Mouse (Mus musculus) thymus, adult 2 months (tissue): Measurements from ENCODE around the gene Tubgcp3.

Experiments used
- CTCF ChIP-seq: fragments of 200-500 bp; IDR thresholded peaks from 2 replicates; pipeline ENCODE4 v1.5.1; 2012; ENCODE audit warnings: mild to moderate bottlenecking, control low read depth, low read length, moderate library complexity, borderline replicate concordance; ENCODE audit not compliant: control insufficient read depth, poor library complexity, insufficient read depth; ENCODE audit errors: extremely low read depth
- POLR2A ChIP-seq: fragments of 200-500 bp; IDR thresholded peaks from 2 replicates; pipeline ENCODE4 v1.6.1; 2012; ENCODE audit warnings: mild to moderate bottlenecking, low read length, control low read depth, moderate library complexity; ENCODE audit not compliant: control insufficient read depth, poor library complexity, insufficient read depth; ENCODE audit errors: extremely low read depth

DNA sequence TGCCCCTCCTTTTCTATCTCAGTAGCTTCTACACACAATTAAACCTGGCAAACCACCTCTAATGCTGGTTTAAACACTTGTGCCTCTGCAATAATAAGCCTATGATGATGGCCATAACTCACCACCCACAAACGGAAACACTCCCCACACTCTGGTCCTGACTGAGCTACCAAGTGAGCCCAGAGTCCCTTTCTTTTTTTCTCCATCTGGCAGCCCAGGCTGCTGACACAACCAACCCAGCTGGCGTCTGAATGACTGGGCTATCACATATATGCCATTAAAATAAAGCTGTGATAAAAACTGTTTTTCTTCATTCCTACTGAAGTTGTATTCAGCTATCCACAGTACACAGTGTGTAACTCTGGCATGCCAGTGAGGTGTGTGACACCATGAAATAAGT lies 36.7 kb downstream of the Tubgcp3 start:
- TF ChIP-seq POLR2A (no peak), CTCF (no peak)
